Mouse (Mus musculus) heart, embryonic 12.5 days (tissue): ENCODE results near the gene 4932438H23Rik. TPM values are rescaled to one million over a fixed set of nuclear protein-coding genes. Genes with fewer than 3 reads are reported as not detected.

Experiments used
- ATAC-seq: fragments of 200-750 bp; cut with Nextera tagmentation; 2 replicates; pipeline ENCODE4 v1.8.0; 2017; ENCODE audit warnings: moderate TSS enrichment, moderate library complexity; ENCODE audit not compliant: insufficient number of reproducible peaks, low FRiP score
- H3K27ac ChIP-seq: fragments of 300-500 bp; sonication (generic); 2 replicates; pipeline ENCODE4 v1.5.1; 2016; ENCODE audit warnings: mild to moderate bottlenecking, moderate library complexity; ENCODE audit not compliant: poor library complexity, severe bottlenecking
- H3K27me3 ChIP-seq: fragments of 300-500 bp; sonication (generic); replicated peaks from 2 replicates; pipeline ENCODE4 v1.6.1; 2016; ENCODE audit warnings: mild to moderate bottlenecking, moderate library complexity
- H3K36me3 ChIP-seq: fragments of 300-500 bp; sonication (generic); 2 replicates; pipeline ENCODE4 v1.6.1; 2016; ENCODE audit warnings: mild to moderate bottlenecking, moderate library complexity
- H3K4me1 ChIP-seq: fragments of 300-500 bp; sonication (generic); replicated peaks from 2 replicates; pipeline ENCODE4 v1.6.1; 2016; ENCODE audit warnings: mild to moderate bottlenecking
- H3K4me2 ChIP-seq: fragments of 300-500 bp; sonication (generic); 2 replicates; pipeline ENCODE4 v1.6.1; 2016; ENCODE audit warnings: mild to moderate bottlenecking, moderate library complexity
- H3K4me3 ChIP-seq: fragments of 300-500 bp; sonication (generic); 2 replicates; pipeline ENCODE4 v1.5.1; 2016; ENCODE audit warnings: mild to moderate bottlenecking
- H3K9ac ChIP-seq: fragments of 300-500 bp; sonication (generic); 2 replicates; pipeline ENCODE4 v1.6.1; 2016; ENCODE audit warnings: mild to moderate bottlenecking, moderate library complexity
- H3K9me3 ChIP-seq: fragments of 300-500 bp; sonication (generic); replicated peaks from 2 replicates; pipeline ENCODE4 v1.6.1; 2016; ENCODE audit warnings: mild to moderate bottlenecking, moderate library complexity
- WGBS: fragments of 180-500 bp; shearing (Covaris S2); methylation state at CpG from one replicate; pipeline ENCODE4 v1.1.7; 2016; 5-methylcytosine and 5-hydroxymethylcytosine counted together
- polyA plus RNA-seq: library from polyadenylated mRNA; unstranded; fragments of >200 nt; fragmentation: Nextera tagmentation; extraction: Ambion mirVana; gene quantifications from 2 replicates; pipeline ENCODE4 v1.2.1, GENCODE M21; 2016

The 4932438H23Rik gene
- polyA plus RNA-seq: 0.17 TPM in 1 of 2 replicates, not detected in the other

- Histone ChIP-seq H3K4me2 (no peak within 1 kb of the TSS), H3K9me3 (no peaks in the 10 kb centered on the region), H3K4me3 (no peak within 1 kb of the TSS), H3K36me3 (no peaks in the 10 kb centered on the region), H3K27ac (no peak within 1 kb of the TSS), H3K27me3 (no peaks in the 10 kb centered on the region; the same call in 1 of the 2 replicates), H3K4me1 (no peaks in the 10 kb centered on the region), H3K9ac (no peak within 1 kb of the TSS)
- WGBS: 82% methylated on average over 8 of the region's 8 CpGs
- no peak for ATAC-seq
Measured at GRCm38 (mm10) chr16:91095022-91095421, at the start of gene 4932438H23Rik. Gene 4932438H23Rik (minus strand): TSS chr16:91095122.

DNA sequence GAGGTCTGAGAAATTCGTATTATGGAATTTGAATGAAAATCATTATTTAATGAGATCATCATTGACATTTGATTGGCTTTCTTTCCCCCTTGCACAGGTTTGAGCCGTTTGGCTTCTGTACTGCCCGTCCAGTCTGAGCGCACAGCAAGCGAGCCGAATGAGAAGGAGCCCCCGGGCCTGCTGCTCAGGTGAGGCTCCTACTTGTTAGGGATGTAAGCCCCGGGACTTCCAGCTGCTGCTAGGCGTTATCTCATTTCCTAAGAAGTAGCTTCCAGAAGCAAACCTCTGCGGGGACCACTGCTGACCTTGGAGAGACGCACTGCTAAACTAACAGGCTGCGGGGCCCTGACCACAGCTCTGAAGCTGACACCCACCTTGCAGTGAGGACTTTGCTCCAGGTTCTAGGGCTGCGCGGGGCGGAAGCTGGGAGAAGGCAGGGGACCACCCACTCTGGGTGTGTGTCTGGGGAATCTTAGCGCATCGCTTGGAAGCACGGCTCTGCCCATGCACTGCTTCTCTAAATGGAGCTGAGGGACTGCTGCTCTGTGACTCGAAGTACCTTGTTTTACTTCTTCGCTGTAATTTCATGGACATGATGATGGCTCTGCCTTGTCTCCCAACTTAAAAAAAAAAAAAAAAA, 46.2 kb upstream of the 4932438H23Rik start:
- H3K9ac ChIP-seq: no peak overlapping the region
- 0 out of 2 replicates have a peak, but pooled peaks cover 4% of the 10 kb centered on the region for H3K4me1 ChIP-seq
- WGBS: 25% methylated on average over 20 of the region's 20 CpGs
- H3K4me2 ChIP-seq: no peak overlapping the region
- no peak for ATAC-seq
- H3K27me3 ChIP-seq: peaks cover 40% of the 10 kb centered on the region
- peaks cover 16% of the 10 kb centered on the region for H3K9me3 ChIP-seq
- no peak overlapping the region for H3K4me3 ChIP-seq
- H3K36me3 ChIP-seq: no peaks in the 10 kb centered on the region
- no peak overlapping the region for H3K27ac ChIP-seq

DNA sequence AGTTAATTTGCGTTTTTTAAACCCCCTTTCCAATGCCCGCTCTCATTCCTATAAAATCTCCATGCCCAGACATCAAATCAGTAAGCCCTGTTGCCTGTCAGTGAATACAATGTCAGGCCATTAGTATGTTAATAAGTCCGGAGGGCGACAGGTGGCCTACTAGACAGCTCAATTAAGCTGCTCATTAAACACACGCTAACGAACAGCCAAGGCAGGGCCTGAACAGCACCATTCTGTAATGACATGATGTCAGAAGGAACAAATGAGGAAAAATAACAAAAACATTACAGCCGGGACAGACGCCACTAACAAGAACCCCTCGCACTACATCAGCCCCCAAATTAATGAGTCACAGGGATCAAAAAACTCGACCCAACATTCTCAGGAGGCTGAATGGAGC, 45.5 kb upstream of the 4932438H23Rik start:
- H3K4me1 ChIP-seq: 0 out of 2 replicates have a peak, but pooled peaks cover 4% of the 10 kb centered on the region
- peaks cover 40% of the 10 kb centered on the region for H3K27me3 ChIP-seq
- no peak overlapping the region for H3K4me3 ChIP-seq
- no peak overlapping the region for H3K27ac ChIP-seq
- H3K36me3 ChIP-seq: no peaks in the 10 kb centered on the region
- ATAC-seq: no peak
- H3K4me2 ChIP-seq: peak overlapping the region; percentile 43; the same call in 1 of the 2 replicates
- no peak overlapping the region for H3K9ac ChIP-seq
- H3K9me3 ChIP-seq: peaks cover 16% of the 10 kb centered on the region
- WGBS: 34% methylated on average over 10 of the region's 10 CpGs

DNA sequence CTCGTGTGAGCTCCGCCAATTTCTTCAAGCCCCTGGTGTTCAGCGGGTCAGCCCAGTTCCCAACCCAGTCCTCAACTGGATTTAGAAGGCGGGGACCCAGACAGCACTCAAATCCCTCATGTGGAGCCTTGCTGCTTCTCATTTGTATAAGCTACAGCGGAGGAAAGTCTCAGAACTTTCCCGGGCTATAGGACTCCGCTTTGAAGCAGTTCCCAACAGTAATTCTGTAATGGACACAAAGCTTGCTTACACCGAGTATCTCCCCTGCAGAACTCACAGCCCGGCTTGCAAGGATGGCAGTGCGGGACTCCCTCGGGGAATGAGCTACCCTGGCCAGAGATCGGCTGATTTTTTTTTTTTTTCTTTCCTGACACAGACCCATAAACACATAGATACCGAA, 45.1 kb upstream of the 4932438H23Rik start:
- H3K4me3 ChIP-seq: 0 out of 2 replicates have a peak overlapping the region, but pooled peaks have one; percentile 9
- no peak for ATAC-seq
- H3K4me1 ChIP-seq: 0 out of 2 replicates have a peak, but pooled peaks cover 4% of the 10 kb centered on the region
- 19% methylated on average over 13 of the region's 13 CpGs for WGBS
- H3K27me3 ChIP-seq: peaks cover 40% of the 10 kb centered on the region
- no peak overlapping the region for H3K27ac ChIP-seq
- peaks cover 13% of the 10 kb centered on the region for H3K9me3 ChIP-seq
- no peaks in the 10 kb centered on the region for H3K36me3 ChIP-seq
- peak overlapping the region; percentile 43 for H3K4me2 ChIP-seq
- H3K9ac ChIP-seq: no peak overlapping the region

- 0 out of 2 replicates have a peak overlapping the region, but pooled peaks have one; percentile 9 for H3K4me3 ChIP-seq
Measured at GRCm38 (mm10) chr16:91139481-91139880, 44.6 kb upstream of the 4932438H23Rik start.

GRCm38 (mm10) chr16:91138736-91139135, 43.8 kb upstream of the 4932438H23Rik start:
- Histone ChIP-seq H3K4me1 (0 out of 2 replicates have a peak, but pooled peaks cover 4% of the 10 kb centered on the region), H3K27ac (no peak overlapping the region), H3K27me3 (peaks cover 45% of the 10 kb centered on the region), H3K4me2 (no peak overlapping the region), H3K36me3 (no peaks in the 10 kb centered on the region), H3K9ac (no peak overlapping the region), H3K4me3 (no peak overlapping the region), H3K9me3 (peaks cover 2% of the 10 kb centered on the region; the same call in 1 of the 2 replicates)
- WGBS: 83% methylated on average over 3 of the region's 3 CpGs
- no peak for ATAC-seq

More at GRCm38 (mm10) chr16:91139481-91139880, 44.6 kb upstream of the 4932438H23Rik start:
- 0 out of 2 replicates have a peak, but pooled peaks cover 4% of the 10 kb centered on the region for H3K4me1 ChIP-seq
- no peak overlapping the region for H3K9ac ChIP-seq
- peaks cover 10% of the 10 kb centered on the region for H3K9me3 ChIP-seq
- H3K27me3 ChIP-seq: peaks cover 42% of the 10 kb centered on the region
- peak overlapping the region; percentile 43 for H3K4me2 ChIP-seq
- no peaks in the 10 kb centered on the region for H3K36me3 ChIP-seq
- WGBS: 13% methylated on average over 10 of the region's 10 CpGs
- ATAC-seq: no peak
- no peak overlapping the region for H3K27ac ChIP-seq

GRCm38 (mm10) chr16:91138151-91138550, 43.2 kb upstream of the 4932438H23Rik start:
- 0 out of 2 replicates have a peak, but pooled peaks cover 4% of the 10 kb centered on the region for H3K4me1 ChIP-seq
- no peak overlapping the region for H3K27ac ChIP-seq
- ATAC-seq: no peak
- no peaks in the 10 kb centered on the region for H3K36me3 ChIP-seq
- no peak overlapping the region for H3K4me2 ChIP-seq
- H3K9me3 ChIP-seq: 0 out of 2 replicates have a peak, but pooled peaks cover 2% of the 10 kb centered on the region
- 81% methylated on average over 7 of the region's 7 CpGs for WGBS
- no peak overlapping the region for H3K9ac ChIP-seq
- no peak overlapping the region for H3K4me3 ChIP-seq
- H3K27me3 ChIP-seq: peaks cover 45% of the 10 kb centered on the region

DNA sequence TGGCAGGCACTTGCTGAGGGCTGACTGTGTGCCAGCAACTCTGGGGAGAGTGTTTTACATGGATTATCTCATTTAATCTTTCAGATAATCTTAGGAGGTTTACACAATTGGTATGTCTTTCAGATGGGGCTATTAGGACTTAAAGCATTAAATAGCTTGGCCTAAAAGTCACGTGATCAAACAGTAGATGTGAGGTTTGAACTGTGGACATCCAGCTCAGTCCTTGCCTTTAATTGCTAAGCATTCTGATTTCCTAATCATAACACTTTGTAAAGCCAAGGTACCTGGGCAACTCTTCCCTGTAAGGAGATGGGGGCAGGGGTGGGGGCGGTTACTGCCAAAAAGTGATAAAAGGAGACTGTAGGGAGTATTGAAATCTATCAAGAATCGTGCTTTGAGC, 41.7 kb upstream of the 4932438H23Rik start:
- Histone ChIP-seq H3K4me2 (no peak overlapping the region), H3K27me3 (peaks cover 46% of the 10 kb centered on the region), H3K9ac (no peak overlapping the region), H3K36me3 (no peaks in the 10 kb centered on the region), H3K4me3 (no peak overlapping the region), H3K4me1 (0 out of 2 replicates have a peak, but pooled peaks cover 4% of the 10 kb centered on the region), H3K9me3 (0 out of 2 replicates have a peak, but pooled peaks cover 2% of the 10 kb centered on the region), H3K27ac (no peak overlapping the region)
- WGBS: 78% methylated on average over 3 of the region's 3 CpGs
- ATAC-seq: no peak

DNA sequence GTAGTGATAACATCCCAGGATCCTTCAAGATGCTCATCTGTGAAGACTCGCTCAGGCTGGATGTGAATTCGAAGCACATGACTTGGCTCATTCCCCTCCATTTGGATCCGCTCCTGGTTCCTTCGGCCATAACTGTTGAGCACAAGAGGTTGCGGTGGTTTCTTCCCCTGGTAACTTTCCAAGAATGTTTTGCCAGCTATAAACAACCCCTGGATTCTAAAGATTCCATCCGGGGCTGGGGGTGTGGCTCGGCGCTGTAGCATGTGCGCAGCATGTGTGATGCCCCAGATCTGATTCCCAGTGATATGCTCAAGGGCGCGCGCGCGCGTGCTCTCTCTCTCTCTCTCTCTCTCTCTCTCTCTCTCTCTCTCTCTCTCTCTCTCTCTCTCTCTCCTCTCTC, 35.0 kb upstream of the 4932438H23Rik start:
- Histone ChIP-seq H3K36me3 (no peaks in the 10 kb centered on the region), H3K9ac (no peak overlapping the region), H3K27me3 (peaks cover 30% of the 10 kb centered on the region), H3K9me3 (no peaks in the 10 kb centered on the region), H3K4me3 (no peak overlapping the region), H3K4me2 (no peak overlapping the region), H3K4me1 (no peaks in the 10 kb centered on the region), H3K27ac (no peak overlapping the region)
- 87% methylated on average over 15 of the region's 15 CpGs for WGBS
- no peak for ATAC-seq

DNA sequence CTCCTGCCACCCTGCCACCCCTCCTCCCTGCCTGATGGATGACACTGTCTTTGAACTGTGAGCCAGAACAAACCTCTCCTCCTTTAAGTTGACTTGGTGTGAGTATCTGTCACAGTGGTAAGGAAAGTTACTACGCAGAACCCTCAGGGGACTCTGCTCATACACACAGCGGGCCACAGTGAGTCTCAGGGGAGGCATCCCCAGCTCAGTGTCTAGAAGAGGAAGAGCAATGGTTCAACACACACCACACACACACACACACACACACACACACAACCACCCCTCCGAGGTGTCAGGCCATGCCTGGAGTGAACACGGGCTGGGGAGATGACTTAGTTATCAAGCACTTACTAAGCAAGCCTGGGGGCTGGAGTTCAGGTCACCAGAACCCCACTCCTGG, 33.5 kb upstream of the 4932438H23Rik start:
- H3K36me3 ChIP-seq: no peaks in the 10 kb centered on the region
- H3K4me1 ChIP-seq: no peaks in the 10 kb centered on the region
- peaks cover 28% of the 10 kb centered on the region for H3K27me3 ChIP-seq
- no peak overlapping the region for H3K27ac ChIP-seq
- 77% methylated on average over 4 of the region's 4 CpGs for WGBS
- no peaks in the 10 kb centered on the region for H3K9me3 ChIP-seq
- no peak overlapping the region for H3K4me3 ChIP-seq
- ATAC-seq: no peak
- no peak overlapping the region for H3K4me2 ChIP-seq
- H3K9ac ChIP-seq: no peak overlapping the region

GRCm38 (mm10) chr16:91126734-91127524, 32.0 kb upstream of the 4932438H23Rik start:
- peaks cover 26% of the 10 kb centered on the region for H3K27me3 ChIP-seq
- 75% methylated on average over 8 of the region's 8 CpGs for WGBS
- no peak overlapping the region for H3K4me2 ChIP-seq
- H3K4me1 ChIP-seq: no peaks in the 10 kb centered on the region
- H3K9ac ChIP-seq: no peak overlapping the region
- ATAC-seq: no peak
- no peak overlapping the region for H3K4me3 ChIP-seq
- H3K9me3 ChIP-seq: no peaks in the 10 kb centered on the region
- no peaks in the 10 kb centered on the region for H3K36me3 ChIP-seq
- H3K27ac ChIP-seq: no peak overlapping the region
